Mouse (Mus musculus) layer of hippocampus, adult 8-10 months (tissue): ENCODE measurements around the gene Pcgf2. TPM values are rescaled to one million over a fixed set of nuclear protein-coding genes. Genes with fewer than 3 reads are reported as not detected.

ENCODE experiments used
- DNase-seq, 2 experiments: peaks; one replicate each; pipeline ENCODE4 v3.0.0; 2022; ENCODE audit warnings: low spot score in 2 of 2
- total RNA-seq, 4 experiments: library from RNA; stranded (reverse); gene quantifications; 2 replicates each; pipeline ENCODE4 v1.2.4; 2022

Pcgf2 gene
- total RNA-seq, 4 experiments from 2014 or later: 23.9 to 35.3 (median 29.0) TPM

DNA sequence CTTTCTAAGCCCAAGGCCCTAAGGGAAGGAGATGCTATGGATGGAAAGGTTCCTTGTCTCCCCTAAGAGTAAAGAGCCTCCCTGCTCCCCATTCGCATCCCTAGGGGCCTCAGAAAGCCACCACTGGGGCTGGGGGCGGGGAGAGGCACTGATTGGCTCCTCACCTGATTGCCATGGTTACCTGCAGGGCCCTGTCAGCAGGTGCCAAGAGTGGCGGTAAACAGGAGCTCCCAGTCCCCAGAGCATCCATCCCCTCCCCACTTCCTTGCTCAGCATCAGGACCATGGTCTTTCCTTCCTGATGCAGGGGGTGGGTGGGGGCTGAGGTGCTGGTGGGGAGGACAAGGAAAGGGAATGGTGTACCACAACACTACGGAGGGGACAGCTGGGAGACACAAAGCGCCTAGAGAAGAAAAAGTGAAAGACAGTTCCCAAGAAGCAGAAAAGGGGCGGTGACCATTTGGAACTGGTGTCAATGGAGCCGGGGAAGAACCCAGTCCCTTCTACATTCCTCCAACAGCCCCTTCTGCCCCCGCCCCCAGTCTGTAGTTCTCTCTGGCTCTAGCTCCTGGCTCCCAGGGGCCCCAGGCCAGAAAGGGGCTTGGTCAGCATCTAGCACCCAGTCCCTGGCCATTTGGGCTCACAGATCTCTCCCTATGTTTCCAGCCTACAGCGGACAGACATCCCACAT lies 4.4 kb downstream of the Pcgf2 start:
- DNase-seq: no peak

DNA sequence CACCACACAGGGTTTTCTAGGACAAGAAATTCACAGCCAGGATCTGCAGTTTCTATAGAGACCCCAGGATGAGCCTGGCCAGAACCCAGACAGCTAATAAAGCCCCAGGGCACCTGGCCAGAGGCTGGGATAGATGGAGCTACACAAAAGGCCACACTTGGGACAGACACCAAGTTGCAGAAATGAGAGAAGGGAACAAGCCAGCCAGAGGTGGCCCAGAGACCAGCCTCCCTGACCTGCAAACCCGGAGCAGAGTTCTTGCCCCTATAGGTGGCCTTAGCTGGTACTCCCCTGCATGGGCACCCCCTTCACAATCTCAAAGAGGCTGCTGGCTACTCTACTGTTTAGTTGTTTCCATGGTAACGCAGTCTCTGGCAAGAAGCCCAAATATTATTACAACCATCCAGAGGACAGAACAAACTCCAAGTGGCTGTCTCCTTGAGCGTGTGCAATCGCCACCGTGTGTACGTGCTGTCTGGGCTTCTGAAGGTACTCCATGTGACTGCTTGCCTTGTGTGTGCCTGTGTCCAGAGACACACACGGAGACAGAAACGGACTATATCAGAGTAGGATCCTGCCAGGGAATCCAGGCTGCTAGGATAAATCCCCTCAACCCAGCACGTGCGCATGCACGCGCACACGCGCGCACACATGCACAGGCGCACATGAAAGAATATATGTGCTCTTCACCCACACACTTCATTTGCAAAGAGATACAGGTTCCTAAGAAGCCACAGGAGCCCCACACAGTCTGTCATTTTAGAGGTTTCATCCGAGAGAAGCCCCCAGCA lies 5.2 kb downstream of the Pcgf2 start:
- DNase-seq: peak; percentile 58 to 67

DNA sequence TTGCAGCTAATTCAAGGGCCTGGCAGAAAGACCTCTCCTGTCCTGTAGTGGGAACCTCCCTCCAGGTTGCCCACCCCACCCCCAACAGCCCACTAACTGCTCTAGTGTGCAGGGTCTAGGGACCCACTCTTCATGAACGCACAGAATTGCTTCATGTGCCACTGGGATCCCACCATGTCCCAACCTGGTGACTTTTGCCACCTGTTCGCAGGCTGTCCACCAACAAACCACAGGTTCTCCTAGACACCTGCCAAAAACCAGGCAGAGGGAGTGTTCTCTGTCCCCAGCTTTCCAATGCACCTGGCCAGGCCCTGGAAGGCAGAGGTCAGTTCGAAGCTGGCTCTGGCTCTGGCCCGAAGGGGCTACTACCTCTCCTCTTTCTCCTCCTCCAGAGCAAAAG lies 5.9 kb downstream of the Pcgf2 start:
- no peak for DNase-seq

DNA sequence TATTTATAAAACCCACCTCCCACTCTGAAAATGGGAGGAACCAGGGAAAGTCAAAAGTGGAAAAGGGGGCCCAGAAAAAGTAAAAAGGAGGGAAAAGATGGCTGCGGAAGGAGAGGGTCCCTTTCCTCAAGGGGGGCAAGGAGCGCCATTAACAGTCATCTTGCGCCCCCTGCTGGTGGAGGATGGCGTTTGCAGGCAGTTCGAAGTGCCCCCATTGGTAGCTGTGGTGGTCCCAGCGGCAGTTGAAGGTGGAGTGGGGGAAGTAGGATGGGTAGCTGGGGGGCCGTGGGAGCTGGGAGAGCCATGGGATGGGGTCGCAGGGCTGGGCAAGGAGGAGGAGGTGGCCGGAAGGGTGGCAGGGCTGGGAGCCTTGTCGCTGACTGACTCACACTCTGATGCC lies 10.4 kb downstream of the Pcgf2 start:
- peak in 1 of 2 experiments; percentile 58 for DNase-seq

DNA sequence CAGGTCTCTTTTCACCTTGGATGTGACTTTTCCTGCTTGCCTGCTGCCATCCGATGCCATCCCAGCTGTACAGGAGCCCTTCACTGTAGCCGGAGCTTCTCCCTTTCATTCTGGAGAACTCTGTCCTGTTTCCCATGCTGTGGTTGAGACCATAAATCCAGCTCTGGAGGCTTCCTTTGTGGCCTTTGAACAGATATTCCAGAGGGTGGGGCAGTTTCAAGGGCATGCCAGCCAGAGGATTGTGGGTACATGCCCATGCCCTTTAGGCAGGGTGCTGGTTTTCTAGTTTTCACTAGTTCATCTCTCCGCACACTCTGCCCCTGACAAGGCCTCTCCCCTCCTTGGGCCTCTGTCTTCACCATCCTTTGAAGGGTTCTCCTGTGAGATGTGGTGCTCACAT lies 13.2 kb downstream of the Pcgf2 start:
- DNase-seq: no peak

DNA sequence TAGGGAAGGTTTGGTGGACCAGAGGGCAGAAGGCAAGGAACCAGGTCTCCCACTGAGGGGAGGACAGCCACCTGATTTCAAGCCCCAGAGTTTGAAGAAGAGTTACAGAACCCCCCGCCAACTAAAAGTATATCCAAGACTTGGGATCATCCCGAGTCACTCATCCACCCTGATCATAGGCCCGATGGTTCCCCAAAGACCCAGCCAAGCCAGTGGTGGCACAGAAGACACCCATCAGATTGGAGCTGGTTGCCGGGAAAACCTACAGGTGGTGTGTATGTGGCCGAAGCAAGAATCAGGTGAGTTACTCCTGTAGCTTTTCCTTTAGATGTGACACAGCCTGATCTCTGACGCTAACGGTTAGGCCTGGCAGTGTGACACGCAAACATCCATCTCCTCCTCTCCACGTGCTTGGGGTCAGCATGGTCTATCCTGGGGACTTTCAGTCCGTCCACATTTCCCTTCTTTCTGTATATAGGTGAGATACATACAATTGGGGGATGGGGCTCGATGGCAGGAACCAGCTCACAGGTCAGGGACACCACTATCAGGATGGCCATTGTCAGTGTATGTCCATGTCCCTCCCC lies 13.9 kb downstream of the Pcgf2 start:
- DNase-seq: no peak

DNA sequence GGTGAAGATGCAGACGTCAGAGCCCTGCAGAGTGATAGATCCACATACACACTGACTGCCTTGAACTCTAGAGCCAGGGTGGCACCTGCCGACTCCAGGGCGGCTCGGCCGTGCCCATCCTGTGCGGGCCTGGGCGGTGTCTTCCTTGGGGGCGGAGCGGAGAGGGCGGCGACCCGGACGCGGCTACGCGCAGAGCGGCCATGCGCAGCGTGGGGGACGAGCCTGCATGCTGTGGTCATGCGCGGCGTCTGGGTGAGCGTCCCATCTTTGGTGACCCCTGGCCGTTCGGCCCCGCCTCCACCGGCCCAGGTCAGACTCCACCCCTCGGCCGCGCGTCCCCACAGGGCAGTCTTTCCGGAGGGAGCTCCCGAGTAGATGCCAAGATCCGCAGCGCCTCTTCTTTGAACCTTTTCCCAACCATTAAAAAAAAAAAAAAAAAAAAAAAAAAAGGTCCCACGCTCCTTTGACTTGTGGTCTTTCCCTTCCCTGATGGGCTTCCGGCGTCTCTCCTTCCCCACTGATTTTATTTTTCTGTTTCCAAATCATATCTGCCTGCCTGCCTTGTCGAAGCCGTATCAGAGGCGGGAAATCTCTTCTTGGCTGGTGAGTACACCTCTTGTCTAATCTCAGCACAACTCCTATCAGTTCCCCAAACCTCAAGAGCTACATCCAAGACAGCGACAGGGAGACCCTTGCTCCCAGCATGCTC lies 14.5 kb downstream of the Pcgf2 start, which contains the start of gene Cisd3:
TSS of gene Cisd3 (plus strand) at position 214 of the 709 bp plus-strand sequence.
- peak; percentile 79 to 82 for DNase-seq

DNA sequence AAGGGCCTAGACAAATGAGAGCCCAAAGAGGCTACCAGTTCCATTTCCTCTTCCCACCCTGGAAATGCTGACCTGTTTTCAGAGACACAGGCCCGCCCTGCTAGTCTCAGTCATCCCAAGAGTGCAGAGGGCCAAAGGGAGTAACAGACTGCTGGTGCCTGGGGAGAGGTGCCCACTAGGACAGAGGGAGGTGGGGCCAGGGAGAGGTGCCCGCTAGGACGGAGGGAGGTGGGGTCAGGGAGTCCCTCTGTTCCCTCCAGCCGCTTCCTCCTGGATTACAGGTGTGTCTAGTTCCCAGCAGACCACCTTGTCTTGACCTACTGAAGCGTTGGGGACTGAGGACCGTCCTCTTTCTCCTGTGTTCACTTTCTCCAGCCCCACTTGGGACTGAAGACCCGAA lies 15.5 kb downstream of the Pcgf2 start:
- no peak for DNase-seq

DNA sequence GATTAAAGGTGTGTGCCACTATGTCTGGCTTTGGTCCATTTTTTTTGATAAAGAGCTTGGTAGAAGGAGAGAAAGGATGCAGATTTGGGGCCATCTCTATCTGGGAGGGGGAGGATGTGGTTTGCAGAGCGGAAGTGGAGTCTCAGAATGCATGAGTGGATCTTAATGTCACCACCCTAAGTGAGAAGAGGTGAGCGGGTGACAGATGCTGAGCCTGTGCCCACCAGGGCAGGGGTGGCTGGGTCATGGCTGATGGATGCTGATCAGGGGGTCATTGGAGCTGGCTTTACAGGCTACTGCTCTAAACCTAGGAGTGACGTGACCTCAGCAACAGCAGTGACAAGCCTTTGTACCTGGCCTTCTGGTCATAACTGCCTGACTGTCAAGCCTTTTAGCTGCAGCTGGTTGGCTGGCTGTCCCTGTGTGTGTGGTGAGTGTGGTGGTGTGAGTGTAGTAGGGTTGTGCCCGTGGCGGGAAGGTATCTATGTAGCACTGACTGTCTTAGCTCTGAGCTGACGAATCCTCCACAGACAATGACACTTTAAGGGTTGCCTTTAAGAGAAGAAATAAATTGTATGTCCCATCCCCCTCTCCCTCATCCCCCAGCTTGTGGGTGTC lies 16.1 kb downstream of the Pcgf2 start:
- no peak for DNase-seq

DNA sequence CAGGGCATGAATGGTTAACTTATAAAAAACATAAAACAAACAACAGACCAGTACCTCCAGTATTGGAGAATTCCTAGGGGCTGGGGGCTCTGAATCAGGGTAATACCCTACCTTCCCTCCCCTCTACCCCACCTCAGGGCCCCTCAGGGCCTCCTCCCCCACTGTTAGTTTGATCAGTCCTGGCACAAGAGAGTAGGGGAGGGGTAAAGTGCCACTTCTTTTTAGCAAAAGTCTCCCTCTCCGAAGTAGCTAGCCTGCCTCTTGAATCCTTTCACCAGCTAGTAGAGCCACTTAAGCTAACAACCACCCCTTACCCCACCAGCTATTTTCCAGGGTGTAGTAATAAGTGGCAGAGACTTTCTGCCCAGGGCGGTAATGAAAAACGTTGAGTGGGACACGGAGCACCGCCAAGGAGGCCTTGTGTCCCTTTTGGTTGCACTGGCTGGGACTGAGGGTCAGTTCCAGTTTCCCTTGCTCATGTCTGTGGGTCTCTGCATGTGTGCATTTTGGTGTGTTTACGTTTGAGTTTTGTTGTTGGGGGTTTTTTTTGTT lies 17.7 kb downstream of the Pcgf2 start:
- DNase-seq: no peak

DNA sequence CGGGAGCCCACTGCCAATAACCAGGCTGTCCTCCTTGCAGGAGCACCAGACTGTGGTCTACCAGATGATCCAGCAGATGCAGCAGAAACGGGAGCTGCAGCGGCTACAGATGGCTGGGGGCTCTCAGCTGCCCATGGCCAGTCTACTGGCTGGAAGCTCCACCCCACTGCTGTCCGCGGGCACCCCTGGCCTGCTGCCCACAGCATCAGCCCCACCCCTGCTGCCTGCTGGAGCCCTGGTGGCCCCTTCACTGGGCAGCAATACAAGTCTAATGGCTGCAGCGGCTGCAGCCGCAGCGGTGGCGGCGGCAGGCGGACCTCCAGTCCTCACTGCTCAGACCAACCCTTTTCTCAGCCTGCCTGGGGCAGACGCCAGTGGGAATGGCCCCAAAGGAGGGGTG lies 19.9 kb downstream of the Pcgf2 start:
- DNase-seq: no peak

DNA sequence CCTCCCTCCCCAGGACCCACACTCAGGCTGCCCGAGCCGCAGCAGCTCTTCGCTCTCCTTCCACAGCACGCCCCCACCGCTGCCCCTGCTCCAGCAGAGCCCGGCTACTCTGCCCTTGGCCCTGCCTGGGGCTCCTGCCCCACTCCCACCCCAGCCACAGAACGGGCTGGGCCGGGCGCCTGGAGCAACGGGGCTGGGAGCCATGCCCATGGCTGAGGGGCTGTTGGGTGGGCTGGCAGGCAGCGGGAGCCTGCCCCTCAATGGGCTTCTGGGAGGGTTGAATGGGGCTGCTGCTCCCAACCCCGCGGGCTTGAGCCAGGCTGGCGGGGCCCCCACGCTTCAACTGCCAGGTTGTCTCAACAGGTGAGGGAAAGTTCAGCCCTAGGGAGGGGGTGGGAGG lies 22.0 kb downstream of the Pcgf2 start:
- no peak for DNase-seq

DNA sequence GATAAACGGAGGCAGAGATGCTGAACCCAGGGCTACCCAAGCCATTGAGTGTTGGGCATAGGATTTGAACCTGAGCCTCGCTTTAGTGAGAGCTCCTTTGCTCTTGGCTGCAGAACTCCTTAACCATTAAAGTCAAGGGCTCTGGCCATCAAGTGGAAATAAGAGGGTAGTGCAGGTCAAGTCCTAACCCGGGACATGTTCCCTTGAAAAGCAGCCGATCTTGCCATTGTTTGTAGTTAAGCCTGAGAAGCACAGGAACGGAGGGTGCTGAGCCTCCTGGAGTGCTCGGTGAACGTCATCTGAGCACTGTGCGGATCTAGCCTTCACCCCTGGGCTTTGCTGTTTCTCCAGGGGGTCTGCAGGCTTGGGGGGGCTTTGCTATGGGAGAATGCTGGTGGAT lies 22.5 kb downstream of the Pcgf2 start:
- DNase-seq: no peak

DNA sequence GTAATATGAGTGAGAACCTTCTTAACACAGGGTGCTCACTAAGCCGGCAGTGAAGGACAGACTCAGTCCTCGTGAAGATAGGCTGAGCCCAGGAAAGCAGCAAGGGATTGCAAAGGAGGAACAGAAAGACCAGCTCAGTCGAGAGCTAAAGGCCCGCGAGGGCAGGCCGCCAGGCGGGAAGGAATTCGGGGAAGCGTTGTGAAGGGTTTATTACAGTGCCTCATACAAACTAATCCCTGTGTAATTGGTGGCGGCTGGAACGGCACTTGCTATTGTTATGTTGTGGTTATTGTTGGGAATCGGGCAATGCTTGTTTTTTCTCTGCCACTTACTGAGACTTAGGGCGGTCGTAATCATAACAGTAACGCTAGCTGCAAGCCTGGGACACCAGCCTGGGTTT lies 22.9 kb downstream of the Pcgf2 start:
- no peak for DNase-seq

DNA sequence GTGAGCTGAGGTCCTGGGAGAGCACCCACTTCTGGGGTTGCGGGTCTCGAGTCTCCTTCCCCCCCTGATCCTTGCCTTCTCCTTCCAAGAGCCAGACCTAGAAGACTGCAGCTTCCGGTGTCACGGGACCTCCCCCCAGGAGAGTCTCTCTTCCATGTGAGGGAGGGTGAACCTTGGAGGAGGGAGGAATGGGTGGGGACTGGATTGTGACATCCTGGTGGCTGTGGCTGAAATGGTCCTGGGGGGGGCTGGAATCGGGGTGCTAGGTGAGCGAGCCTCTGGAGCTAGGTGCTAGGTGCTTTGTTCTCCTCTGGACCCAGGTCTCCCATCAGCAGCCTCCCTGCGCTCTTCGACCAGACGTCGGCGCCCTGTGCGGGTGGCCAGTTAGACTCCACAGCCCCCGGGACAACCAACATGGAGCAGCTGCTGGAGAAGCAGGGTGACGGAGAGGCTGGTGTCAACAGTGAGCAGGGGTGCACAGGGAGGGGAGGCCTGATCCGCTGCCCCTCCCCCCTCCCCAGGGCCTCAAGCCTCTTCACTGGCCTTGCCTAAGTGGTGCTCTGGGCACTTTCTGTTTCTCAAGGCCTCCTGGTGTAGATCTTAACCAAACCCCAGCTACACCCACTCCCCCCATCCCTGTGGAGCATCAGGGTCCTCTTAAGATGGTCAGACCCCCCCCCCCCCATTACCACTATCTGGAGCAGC lies 24.1 kb downstream of the Pcgf2 start:
- no peak for DNase-seq

DNA sequence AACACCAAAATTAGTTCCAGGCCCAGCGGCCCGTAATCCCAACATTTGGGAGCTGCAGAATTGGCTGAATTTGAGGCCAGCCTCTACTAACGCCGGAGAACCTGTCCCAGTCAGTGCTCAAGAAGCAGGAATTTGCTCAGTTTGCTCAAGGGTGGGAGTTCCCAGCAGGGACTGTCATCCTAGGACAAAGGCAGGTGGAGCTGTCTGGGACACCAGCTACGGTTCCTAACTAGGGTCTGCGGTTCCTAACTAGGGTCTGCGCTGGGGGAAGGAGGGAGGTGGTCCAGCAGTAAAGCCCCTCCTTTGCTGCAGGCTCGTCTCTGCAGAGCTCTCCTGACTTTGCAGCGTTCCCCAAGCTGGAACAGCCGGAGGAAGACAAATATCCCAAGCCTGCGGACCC lies 27.1 kb downstream of the Pcgf2 start:
- DNase-seq: no peak

DNA sequence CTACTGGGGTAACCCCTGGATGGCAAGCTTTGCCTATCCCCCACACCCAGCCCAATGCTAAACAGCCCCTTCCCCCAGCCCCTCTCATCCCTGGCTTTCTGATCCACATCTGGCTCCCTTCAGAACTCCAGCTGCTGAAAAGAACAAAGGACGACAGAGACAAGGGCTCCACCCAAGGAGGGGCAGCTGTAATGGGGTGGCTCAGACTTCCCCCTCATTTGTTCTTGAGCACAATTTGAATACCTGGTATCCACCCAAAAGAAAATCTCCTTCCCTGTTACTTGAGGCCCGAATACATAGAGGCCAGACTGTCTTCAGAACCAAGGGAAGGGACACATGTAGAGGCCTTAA lies 29.1 kb downstream of the Pcgf2 start:
- DNase-seq: no peak

DNA sequence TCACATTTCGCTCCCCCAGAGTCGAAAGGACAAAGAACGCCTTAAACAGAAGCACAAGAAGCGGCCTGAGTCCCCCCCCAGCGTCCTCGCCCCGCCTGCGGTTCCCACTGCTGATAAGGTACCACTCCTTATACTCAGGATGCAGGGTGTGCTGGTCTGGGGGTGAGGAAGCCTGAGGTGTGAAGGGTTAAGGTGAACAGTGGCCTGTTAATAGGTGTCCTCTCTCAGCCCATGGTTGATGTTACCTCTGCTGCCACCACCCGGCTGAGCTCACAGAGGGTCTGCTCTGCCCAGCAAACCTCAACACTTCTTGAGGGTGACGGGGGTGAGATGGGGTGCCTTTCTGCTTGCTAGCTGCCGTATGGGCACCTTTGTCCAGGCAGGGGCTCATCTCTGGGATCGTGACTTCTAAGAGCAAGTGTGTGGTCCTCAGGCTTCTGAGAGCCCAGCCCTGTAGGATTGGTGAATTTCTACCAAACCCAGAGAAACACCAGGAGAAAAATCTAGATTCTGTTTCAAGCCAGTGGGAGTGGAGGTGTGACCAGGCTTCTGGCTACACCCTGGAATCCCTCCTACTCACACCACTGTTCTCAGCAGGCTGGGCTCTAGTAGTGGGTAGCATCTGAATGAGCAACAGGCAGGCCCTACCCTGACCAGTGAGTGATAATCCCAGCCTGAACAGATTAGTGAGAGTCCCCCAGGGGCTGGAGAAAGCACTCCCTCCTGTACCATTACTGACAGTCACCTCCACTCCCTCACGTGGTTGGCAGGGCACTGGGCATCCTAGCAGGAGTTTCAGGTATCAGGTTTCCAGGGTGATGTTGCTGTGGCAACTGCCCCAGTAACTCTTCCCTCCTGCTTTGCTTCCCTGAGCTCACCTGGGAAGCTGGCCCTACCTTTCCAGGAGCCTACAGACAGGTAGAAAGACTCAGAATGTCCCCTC lies 29.8 kb downstream of the Pcgf2 start:
- DNase-seq: no peak

DNA sequence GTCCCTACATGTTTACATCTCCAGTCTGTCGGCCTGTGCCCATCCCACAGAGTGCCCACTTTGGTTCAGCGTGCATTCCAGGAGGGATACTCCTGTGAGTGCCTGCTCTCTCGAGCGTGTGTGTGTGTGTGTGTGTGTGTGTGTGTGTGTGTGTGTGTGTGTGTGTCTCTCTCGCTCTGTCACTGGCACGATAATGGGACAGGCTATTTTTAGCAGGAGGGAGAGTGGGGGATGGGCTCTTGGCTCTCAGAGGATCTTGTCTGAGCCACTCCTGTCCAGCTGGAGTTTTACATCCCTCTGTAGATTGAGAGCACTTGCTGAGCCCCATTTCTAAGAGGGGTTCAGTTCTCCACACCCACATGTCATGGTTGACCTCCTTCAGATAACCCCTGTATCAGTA lies 30.5 kb downstream of the Pcgf2 start:
- DNase-seq: peak in 1 of 2 experiments; percentile 49

DNA sequence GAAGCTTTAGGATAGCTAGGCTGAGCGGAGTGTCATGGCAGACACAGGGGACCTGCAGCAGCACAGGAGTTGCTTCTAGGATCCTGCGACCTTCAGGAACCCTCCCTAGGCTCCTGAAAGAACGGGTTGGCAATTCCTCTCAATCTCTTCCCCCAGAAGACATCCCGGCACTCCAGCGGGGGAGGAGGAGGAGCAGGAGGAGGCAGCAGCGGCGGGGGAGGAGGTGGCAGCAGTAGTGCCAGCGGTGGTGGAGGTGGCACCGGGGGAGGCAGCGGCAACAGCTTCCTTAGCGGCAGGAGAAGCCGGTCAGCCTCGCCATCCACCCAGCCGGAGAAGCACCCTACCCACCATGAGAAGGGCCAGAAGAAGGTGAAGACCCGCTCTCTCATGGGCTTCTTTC lies 31.0 kb downstream of the Pcgf2 start:
- no peak for DNase-seq
